Mouse (Mus musculus): ENCODE measurements around the gene Ccdc173.

Ccdc173 gene

DNA sequence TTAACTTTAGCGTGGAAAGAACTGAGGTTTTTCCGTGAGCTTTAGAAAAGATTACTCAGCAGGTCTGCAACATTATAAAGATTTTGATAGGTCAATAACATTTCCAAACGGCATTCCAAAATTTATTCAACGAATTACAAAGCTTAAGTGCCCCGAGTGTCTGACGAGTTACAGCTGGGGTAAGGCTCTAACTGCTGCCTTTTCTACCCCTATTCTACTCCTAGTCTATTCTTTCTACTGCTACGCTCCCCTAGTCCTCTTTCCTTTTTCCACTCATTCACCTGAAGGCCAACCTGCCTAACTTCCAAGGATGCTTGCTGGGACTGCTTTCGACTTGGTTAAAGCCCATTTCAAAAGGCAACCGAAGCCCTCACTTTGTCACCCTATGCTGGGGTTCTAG is 401 bp downstream of the Ccdc173 start:
- DNase-seq (ENCODE audit: low spot score), result no peak

DNA sequence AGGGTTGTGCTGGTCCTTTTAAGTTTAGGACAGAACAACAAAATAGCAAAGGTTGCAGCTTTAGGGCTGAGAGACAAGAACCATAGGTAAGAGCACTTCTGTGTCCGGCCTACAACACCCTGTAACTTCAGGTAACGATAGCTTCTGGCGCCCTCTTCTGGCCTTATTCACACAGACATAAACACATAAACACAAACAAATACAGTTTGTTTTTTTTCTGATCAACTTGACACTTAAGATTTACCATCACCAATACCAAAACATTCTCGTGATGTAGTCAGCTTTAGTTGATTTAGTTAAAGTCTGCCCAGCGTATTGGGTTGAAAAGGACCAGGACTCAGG is 10.6 kb downstream of the Ccdc173 start:
- DNase-seq (ENCODE audit: low spot score), result no peak

DNA sequence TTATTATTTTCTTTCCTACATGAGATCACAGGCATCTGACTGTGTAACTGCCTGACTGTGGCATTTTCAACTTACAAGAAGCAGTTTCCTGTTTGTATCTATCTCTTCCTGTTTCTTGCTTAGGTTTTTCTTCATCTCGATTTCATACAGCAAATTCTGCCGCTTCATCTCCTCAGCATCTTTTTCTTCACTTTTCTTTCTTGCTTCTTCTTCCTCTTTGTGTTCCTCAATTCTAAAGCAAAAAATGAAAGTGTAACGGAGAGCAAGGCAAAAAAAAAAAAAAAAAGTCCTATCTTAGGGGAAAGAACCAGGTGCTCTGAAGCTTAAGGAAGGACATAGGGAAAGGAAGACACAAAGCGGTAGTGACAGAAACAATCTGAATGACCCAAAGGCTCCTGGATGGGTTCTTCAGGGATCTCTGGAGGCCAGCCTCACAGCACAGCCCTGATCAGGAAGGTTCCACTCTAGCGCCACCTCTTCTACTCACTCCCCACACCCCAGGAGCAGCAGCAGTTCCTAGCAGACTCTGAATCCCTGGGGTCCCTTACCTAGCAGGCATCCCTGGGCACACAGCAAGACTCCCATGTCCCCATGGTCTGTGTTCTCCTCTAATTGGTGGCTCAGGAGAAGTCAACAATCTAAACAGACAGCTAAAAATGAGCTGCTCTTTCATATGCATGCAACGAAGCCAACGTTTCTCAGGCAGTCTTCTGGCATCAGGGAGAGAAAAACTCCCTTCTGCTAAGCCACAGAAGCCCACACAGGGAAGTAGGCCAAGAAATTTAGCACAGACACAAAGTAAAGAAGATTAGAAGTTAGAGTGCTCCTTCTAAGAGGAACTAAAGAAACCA is 11.2 kb downstream of the Ccdc173 start:
- DNase-seq (ENCODE audit: low spot score), result no peak

DNA sequence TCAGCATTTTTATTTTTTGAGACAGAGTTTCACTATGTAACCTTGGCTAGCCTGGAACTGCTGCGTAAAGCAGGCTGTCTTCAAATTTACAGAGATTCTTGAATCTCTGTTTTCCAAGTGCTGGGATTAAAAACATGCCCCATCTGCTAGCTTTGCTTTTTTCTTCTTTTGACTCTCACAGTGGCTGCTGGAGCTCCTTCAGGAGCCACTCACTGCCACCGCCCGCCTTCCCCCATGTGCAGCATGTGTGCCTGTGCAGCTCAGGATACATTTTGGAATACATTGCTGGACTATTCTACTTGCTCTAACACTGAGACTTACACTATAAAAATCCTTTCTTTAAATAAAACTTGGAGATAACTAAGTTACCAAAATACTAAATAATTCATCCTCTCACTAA is 16.0 kb downstream of the Ccdc173 start:
- no peak for DNase-seq (ENCODE audit: low spot score)

DNA sequence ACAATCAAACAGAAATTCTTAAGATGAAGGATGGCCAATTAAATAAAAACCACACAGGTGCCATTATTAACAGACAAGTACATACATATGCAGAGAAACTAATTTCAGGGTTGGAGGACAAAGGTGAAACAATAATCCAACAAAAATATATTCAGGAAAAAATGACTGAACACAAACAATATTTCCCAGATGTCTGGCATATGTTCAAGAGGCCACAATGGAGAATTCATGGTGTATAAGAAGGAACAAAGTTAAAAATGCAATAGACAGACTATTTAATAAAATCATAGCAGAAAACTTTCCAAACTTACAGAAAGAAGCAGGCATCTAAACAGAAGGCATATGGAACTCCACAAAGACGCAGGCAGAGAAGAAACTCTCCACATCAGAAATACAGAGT is 24.7 kb downstream of the Ccdc173 start:
- no peak for DNase-seq (ENCODE audit: low spot score)

DNA sequence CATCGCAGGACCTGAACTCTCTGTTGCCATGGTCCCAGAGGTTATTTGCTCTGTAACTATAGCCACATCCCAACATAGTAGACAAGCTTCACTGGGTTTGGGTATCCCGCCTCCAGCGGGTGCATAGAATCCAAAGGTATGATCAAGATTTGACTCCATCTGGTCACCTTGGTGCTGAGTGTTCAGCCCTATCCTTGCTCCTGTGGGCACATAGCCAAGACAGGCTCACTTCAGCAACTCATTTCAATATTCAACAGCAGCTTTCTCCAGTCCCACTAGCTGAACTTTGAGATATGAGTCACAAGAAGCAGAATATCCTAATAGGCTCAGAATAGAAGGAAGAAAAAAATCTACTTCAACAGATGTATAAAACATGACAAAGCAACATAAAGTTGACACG is 26.0 kb downstream of the Ccdc173 start:
- no peak for DNase-seq (ENCODE audit: low spot score)

DNA sequence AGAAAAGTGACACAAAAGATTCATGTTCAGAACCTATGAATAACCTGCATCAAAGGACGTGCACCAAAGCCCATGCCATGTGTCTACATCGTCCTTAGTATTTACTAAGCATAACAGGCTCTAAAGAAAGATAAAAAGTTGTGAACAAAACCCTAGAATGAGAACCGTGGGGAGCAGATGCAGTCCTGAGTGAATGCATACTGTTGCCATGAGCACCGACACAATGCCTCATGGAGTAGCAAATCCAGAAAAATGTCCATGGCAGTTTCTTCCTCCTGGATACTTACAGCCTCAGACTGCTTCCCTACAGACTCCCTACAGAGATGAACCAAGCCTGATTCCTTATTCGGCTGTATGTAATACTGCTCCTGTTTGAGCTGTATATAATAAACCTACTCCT is 28.4 kb downstream of the Ccdc173 start:
- DNase-seq (ENCODE audit: low spot score), result no peak

DNA sequence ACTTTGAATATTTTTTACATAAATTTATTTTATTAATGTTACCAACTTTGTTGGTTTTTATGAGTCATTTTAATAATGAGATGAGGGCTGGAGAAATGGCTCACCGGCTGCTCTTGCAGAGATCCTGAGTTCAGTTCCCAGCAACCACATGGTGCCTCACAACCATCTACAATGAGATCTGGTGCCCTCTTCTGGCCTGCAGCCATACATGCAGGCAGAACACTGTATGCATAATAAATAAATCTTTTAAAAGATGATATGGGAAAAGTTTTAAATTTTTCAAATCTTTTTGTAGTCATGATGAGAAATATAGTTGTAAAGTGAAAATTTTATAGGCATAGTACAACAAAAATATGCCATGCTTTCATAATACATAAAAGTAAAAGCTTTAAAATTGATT is 44.3 kb downstream of the Ccdc173 start:
- no peak for DNase-seq (ENCODE audit: low spot score)

DNA sequence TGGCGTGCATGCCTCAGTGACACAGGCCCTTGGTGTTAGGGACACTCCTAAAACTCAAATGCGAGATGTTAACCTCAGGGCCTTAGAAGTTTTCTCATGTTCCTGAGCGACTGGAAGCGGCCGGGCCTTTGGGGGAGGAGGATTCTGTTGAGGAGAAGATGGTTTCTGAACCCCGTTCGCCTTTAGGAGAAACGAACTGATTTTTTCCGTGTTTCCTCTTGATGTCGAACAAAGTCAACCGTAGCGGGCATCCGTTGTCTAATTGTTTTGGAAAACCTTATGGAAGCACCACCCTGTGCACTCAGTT is 65.9 kb downstream of the Ccdc173 start:
- DNase-seq (ENCODE audit: low spot score), result no peak

DNA sequence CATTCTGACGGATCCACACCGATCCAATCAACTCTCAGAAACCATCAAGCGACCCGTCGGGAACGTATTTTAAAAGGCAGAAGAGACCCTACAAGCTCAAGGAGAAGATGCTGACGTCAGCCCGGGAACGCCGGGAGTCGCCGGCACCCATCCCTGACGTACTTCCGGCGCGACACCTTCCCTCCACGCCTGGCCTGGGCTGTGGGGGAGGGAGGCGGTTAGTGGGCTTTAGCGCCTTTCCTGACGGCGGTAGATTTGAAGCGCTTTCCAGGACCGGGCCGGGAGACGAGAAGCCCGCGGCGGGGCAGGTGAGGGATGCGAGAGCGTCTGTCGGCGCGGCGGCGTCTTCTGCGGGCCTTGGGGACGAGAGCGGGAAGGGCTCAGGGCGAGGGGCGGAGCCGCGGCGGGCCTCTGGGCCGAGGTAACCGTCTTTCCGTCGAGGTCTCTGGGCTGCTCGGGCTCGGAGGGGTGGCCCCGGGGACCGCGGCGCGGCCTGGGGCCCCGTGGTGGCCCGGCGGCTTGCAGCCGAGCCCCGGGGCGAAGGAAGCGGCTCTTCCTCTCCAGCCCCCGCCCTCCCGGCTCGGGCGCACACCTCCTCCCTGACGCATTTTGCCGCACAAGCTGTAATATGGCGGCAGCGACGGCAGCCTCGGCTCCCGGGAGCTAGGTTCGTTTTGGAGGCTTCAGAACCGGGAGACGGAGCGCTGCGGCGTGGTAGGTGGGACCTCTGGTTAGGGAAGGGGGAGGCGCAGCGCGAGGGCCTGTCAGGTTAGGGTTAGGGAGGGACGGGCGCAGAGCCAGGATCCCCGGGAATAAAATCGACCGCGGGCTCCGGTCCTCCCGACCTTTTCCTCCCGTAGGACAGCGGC is 66.5 kb downstream of the Ccdc173 start:
- DNase-seq (ENCODE audit: low spot score), result peak; percentile 81

DNA sequence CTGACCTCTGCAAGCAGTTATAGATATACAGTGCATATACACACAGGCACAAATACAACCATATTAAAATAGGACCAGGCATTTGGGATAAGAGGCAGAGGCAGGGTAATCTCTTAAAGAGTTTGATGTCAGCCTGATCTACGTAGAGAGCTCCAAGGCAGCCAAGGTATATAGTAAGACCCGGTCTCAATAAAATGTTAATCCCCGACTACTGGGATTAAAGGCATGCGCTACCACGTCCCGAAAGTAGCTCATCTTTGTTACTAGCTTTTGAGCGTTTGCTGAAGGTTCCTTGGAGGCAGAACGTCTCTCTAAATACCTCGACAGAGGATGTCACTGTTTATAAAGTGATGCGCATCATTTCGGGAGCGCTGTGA is 67.1 kb downstream of the Ccdc173 start, which contains the start of gene Ppig:
Ppig (plus strand) TSS at position 273 of the 377 bp plus-strand sequence.
- no peak for DNase-seq (ENCODE audit: low spot score)

DNA sequence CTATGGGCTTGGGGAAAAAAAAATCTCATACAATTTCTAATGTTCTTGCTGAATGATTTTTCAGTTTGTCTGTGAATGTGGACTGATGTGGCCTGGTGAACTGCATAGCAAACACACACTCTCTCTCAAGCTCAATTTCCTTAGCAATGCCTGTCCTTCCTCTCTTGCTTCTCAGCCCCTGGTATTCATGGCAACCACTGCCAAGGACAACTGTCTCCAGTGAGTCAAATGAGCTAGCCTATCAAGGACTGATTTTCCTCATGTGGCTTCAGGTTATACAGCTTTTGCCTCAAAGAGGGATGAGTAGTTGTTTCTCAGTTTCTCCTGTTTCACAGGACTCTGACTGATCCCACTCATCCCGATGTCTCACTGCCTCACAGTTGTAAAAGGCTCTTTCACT is 70.3 kb downstream of the Ccdc173 start:
- no peak for DNase-seq (ENCODE audit: low spot score)

DNA sequence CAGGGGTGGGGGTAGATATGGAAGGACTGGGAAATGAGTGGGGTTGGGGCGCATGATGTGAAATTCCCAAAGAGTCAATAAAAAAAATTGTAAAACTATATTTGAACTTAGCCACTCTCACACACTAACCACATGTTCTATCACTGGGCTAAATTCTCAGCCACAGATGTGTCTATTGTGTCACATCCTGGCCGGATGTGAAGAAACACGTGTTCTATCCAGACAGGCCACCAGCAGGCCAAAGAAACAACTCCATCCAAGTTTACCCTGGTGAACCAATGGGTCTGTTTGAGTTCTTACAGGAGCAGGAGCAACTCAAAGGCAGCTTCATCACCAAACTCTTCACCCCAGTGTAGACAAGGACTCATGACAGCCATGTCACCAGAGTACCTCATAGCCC is 72.9 kb downstream of the Ccdc173 start:
- DNase-seq (ENCODE audit: low spot score), result no peak

DNA sequence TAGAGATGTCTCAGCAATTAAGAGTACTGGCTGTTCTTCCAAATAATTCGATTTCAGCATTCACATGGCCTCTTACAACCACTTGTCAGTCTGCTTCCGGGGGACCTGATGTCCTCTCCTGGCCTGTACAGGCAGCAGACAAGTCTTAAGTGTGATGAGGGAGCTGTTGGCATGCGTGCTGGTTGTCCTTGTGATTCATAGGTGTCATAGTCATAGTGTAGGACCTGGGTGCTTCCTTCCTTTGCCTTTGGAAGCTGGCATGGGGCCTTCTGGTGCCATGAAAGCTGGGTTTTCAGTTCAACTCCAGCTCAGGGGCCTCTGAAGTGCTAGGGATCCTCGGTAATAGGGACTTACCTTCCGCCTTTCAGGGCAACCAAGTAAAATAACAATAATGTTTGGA is 75.2 kb downstream of the Ccdc173 start:
- DNase-seq (ENCODE audit: low spot score), result no peak

DNA sequence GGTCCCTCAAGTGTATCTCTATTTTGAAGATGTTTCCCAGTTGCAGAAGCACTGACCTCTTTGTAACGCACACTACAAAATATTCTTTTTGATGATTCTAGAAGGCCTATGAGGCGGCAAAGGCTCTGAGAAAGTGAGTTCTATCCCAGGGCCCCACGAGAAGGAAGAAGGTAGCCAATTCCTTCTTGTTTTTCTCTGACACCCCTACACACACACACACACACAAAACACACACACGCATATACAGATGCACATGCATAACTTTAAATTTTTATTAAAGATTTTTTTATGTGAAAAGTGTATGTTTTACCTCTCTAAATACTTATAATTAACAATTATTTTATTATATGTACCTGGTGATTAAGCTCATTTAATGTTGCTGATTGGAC is 75.8 kb downstream of the Ccdc173 start:
- no peak for DNase-seq (ENCODE audit: low spot score)

DNA sequence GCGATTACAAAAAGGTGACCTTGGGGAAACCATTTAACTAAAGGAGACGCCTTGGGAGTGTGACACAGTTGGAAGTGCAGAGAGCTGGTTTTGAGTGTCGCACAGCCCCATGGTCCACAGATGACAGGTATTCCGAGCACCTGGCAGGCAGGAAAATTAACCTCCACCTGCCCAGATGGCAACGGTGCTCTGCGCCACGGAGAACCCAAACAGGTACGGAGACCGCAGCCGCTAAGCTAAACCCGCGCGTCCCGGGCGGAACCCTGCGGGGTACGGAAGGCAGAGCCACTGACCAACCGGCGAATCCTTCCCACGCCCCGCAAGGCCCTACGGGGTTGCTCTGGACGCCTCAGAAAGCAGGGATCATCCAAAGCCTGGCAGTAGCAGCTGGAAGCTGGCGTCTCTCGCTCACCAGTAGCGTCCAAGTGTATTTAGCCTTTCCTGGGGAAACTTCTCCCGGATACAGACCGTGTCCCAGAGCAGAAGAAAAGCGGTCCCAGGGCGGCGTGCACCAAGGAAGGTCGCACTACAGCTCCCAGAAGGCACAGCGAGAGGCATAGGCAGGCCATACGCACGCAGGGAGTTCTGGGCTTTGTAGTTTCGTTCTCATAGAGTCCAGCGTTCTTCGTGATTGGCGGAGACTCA is 76.3 kb downstream of the Ccdc173 start, which contains the start of gene Fastkd1:
Fastkd1 (minus strand) TSS at position 536 of the 645 bp plus-strand sequence.
- peak; percentile 87 for DNase-seq (ENCODE audit: low spot score)

DNA sequence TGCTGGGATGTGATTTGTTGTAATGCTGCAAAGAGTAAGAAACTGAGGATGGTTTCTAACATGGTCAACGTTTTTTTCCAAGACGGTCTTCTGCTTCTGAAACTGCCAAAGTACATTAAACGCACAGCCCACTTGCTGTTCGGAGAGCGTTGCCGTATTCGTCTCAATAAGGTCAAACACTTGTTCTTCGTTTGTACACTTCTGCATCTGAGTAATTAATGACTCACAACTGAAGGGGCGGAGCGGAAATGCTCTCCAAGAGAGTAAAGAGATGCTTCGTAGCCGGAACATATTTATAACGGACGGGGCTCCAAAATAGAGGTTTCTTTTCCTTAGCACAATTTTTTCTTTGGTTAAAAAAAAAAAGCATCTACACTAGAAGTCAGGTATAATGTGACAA is 77.2 kb downstream of the Ccdc173 start:
- no peak for DNase-seq (ENCODE audit: low spot score)
